Mouse (Mus musculus) heart, embryonic 11.5 days (tissue): Measurements from ENCODE around the gene Nelfe. TPM values are rescaled to one million over a fixed set of nuclear protein-coding genes. Genes with fewer than 3 reads are reported as not detected.
A peak's percentile ranks its signal among the peaks of the same experiment; 100 is the strongest.

Source experiments
- ATAC-seq: fragments of 200-750 bp; cut with Nextera tagmentation; replicated peaks from 2 replicates; pipeline ENCODE4 v1.8.0; 2017; ENCODE audit warnings: moderate library complexity; ENCODE audit not compliant: insufficient number of reproducible peaks, low FRiP score, low TSS enrichment
- H3K27ac ChIP-seq: fragments of 300-500 bp; sonication (generic); 2 replicates; pipeline ENCODE4 v1.5.1; 2014; ENCODE audit warnings: mild to moderate bottlenecking, low read depth, low read length
- H3K27me3 ChIP-seq: fragments of 300-500 bp; sonication (generic); 2 replicates; pipeline ENCODE4 v1.6.1; 2014; ENCODE audit warnings: mild to moderate bottlenecking, low read length, mixed read lengths; ENCODE audit not compliant: control insufficient read depth, insufficient read depth
- H3K36me3 ChIP-seq: fragments of 300-500 bp; sonication (generic); 2 replicates; pipeline ENCODE4 v1.6.1; 2014; ENCODE audit warnings: mild to moderate bottlenecking, low read length, moderate library complexity, mixed read lengths; ENCODE audit not compliant: control insufficient read depth, insufficient read depth
- H3K4me1 ChIP-seq: fragments of 300-500 bp; sonication (generic); 2 replicates; pipeline ENCODE4 v1.6.1; 2014; ENCODE audit warnings: low read length; ENCODE audit not compliant: control insufficient read depth, insufficient read depth
- H3K4me2 ChIP-seq: fragments of 300-500 bp; sonication (generic); 2 replicates; pipeline ENCODE4 v1.6.1; 2014; ENCODE audit warnings: mild to moderate bottlenecking, moderate library complexity
- H3K4me3 ChIP-seq: fragments of 300-500 bp; sonication (generic); 2 replicates; pipeline ENCODE4 v1.5.1; 2014; ENCODE audit warnings: low read depth, low read length
- H3K9ac ChIP-seq: fragments of 300-500 bp; sonication (generic); 2 replicates; pipeline ENCODE4 v1.6.1; 2014; ENCODE audit warnings: mild to moderate bottlenecking, low read depth, low read length, moderate library complexity
- H3K9me3 ChIP-seq: fragments of 300-500 bp; sonication (generic); replicated peaks from 2 replicates; pipeline ENCODE4 v1.6.1; 2016; ENCODE audit warnings: low read length; ENCODE audit not compliant: control insufficient read depth
- WGBS: fragments of 180-500 bp; shearing (Covaris S2); extraction: QIAGEN DNeasy Blood & Tissue Kit; methylation state at CpG from one replicate; pipeline ENCODE4 v1.1.7; 2014; ENCODE audit not compliant: insufficient replicate concordance; 5-methylcytosine and 5-hydroxymethylcytosine counted together
- polyA plus RNA-seq: library from polyadenylated mRNA; unstranded; fragments of >200 nt; fragmentation: Nextera tagmentation; extraction: Ambion mirVana; gene quantifications from 2 replicates; pipeline ENCODE4 v1.2.1, GENCODE M21; 2014

The Nelfe gene
- polyA plus RNA-seq, 1 experiment from 2014 or later = 89.9 TPM

DNA sequence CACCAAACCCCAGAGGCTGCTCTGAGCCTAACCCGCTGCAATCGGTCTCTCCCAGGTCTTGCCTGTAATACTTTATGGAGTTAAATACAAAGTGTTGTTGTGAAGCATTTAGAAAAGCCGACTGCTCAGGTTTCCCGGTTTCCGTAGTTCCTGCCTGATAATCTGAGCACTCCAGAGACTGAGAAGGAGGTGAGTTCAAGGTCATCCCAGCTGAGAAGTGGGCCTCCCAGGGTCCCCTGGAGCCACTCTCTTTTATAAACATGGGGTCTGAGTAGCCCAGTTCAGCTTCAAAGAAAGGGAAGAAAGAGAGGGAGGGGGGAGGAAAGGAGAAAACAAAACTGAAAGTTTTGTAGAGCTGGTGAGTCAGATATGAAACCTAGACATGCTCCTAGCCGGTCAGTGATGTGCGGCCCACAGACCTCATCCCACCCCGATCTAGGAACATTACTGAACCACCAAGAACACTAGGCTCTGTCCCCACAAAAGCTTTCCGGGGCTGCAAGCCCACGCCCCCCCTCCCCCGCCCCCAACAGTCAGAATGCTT is 29.2 kb downstream of the Nelfe start, which contains the start of gene Zbtb12:
Gene Zbtb12, plus strand, starts transcription at position 148 of the 544 bp plus-strand sequence.
- Histone ChIP-seq H3K27me3 (no peaks in the 10 kb centered on the region; the same call in 1 of the 2 replicates), H3K36me3 (no peaks in the 10 kb centered on the region), H3K27ac (no peak within 1 kb of the TSS), H3K4me2 (no peak within 1 kb of the TSS), H3K4me1 (peaks cover 8% of the 10 kb centered on the region; the same call in 1 of the 2 replicates), H3K9ac (peak within 1 kb of the TSS; percentile 39; the same call in 1 of the 2 replicates), H3K9me3 (no peaks in the 10 kb centered on the region), H3K4me3 (no peak within 1 kb of the TSS)
- no peak for ATAC-seq
- 55% methylated on average over 11 of the region's 11 CpGs for WGBS

DNA sequence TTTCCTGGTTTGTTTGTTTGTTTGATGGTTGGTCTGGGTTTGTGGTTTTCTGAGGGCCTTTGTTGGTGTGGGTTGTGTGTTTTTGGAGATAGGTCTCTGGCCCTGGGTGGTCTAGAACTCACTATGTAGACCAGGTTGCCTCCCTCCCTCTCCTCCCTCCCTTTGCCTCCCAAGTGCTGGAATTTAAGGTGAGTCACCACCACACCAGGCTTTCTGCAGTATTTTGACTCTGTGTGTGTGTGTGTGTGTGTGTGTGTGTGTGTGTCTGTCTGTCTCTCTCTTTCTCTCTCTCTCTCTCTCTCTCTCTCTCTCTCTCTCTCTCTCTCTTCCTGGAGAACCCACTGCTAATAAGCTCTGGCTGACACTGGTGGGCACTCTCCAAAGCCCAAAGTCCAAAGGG is 31.0 kb downstream of the Nelfe start:
- no peaks in the 10 kb centered on the region for H3K9me3 ChIP-seq
- H3K27ac ChIP-seq = no peak overlapping the region
- no peaks in the 10 kb centered on the region; the same call in 1 of the 2 replicates for H3K27me3 ChIP-seq
- H3K4me3 ChIP-seq = no peak overlapping the region
- H3K4me2 ChIP-seq = no peak overlapping the region
- H3K9ac ChIP-seq = no peak overlapping the region
- H3K36me3 ChIP-seq = no peaks in the 10 kb centered on the region
- H3K4me1 ChIP-seq = peaks cover 8% of the 10 kb centered on the region; the same call in 1 of the 2 replicates
- no peak for ATAC-seq

DNA sequence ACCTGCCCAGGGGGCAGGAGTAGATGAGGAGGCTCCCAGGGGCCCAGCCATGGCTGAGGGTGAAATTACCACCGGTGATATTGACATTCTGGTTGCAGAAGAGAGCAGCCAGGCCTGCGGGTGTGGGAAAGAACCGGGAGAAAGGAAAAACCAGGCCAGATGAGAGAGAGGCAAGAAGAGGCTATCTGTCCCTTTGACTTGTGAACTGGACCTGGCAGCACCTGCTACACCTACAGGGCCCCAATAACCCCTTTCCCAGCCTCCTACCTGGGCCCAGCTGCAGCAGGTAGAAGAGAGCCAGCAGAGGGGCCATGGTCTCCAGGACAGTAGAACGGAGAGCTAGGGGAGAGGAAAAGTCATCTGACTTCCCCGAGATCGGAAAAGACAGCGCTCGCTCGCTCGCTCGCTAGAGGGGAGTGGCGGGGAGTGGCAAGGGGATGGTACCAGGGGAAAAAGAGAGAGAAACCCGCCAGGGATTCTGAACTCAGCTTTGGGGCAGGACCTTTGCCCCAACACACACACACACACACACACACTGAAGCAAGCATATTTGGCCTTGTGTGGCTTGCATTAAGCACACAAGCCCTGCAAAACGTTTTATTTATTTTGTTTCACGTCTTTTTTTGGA is 31.6 kb downstream of the Nelfe start, which contains the start of gene Gm20547:
Gene Gm20547, minus strand, starts transcription at position 360 of the 628 bp plus-strand sequence.
- H3K9me3 ChIP-seq = no peaks in the 10 kb centered on the region
- H3K27ac ChIP-seq = no peak within 1 kb of the TSS
- 12% methylated on average over 15 of the region's 15 CpGs for WGBS
- ATAC-seq = no peak
- no peaks in the 10 kb centered on the region; the same call in 1 of the 2 replicates for H3K27me3 ChIP-seq
- peak within 1 kb of the TSS; percentile 8; the same call in 1 of the 2 replicates for H3K9ac ChIP-seq
- no peaks in the 10 kb centered on the region for H3K36me3 ChIP-seq
- 0 out of 2 replicates have a peak within 1 kb of the TSS, but pooled peaks have one; percentile 0 for H3K4me3 ChIP-seq
- peak within 1 kb of the TSS; percentile 36 for H3K4me2 ChIP-seq
- peaks cover 8% of the 10 kb centered on the region; the same call in 1 of the 2 replicates for H3K4me1 ChIP-seq

DNA sequence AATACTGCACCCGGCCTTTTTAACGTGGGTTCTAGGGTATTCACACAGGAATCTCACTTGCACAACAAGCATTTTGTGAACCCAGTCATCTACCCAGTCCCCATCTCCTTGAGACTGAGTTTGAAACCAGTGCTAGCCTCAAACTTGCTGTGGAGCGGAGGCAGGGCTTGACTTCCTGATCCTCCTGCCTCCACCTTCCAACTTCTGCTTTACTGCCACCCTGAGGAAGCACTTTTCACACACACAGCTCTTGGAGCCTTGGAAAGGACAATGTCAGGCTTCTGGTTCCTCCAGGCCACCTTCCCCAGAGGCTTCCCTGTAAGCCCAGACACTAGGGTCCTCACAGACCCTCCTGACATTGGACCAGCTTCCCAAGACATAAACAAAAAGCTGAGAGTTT is 33.1 kb downstream of the Nelfe start:
- no peak for ATAC-seq

DNA sequence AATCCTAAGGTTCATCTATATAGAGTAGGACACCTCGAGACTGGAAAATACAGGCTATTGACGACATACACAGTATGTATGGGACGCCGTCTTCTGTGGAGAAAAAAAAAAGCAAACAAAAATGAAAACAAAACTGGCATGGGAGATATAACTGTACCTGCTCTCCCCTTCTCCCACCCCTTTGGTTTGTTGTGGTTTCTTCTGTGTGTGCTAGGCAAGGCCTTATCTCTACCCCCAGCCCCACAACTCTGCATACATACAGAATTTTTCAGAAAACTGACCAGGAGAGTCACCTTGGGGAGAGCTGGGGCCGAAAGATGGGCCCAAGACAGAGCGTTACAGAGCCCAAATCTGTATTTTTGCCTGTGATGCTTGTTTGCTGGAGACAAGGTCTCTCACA is 34.5 kb downstream of the Nelfe start:
- H3K9me3 ChIP-seq = no peaks in the 10 kb centered on the region
- ATAC-seq = no peak
- no peak overlapping the region for H3K9ac ChIP-seq
- no peaks in the 10 kb centered on the region for H3K36me3 ChIP-seq
- H3K27ac ChIP-seq = no peak overlapping the region
- H3K27me3 ChIP-seq = no peaks in the 10 kb centered on the region; the same call in 1 of the 2 replicates
- H3K4me2 ChIP-seq = no peak overlapping the region
- H3K4me1 ChIP-seq = 0 out of 2 replicates have a peak, but pooled peaks cover 4% of the 10 kb centered on the region
- no peak overlapping the region for H3K4me3 ChIP-seq
- 86% methylated on average over 6 of the region's 6 CpGs for WGBS

More for the DNA sequence above, 33.1 kb downstream of the Nelfe start:
- Histone ChIP-seq H3K9me3 (no peaks in the 10 kb centered on the region), H3K4me1 (peaks cover 8% of the 10 kb centered on the region; the same call in 1 of the 2 replicates), H3K4me2 (no peak overlapping the region), H3K36me3 (no peaks in the 10 kb centered on the region), H3K9ac (no peak overlapping the region), H3K4me3 (no peak overlapping the region), H3K27ac (no peak overlapping the region), H3K27me3 (no peaks in the 10 kb centered on the region; the same call in 1 of the 2 replicates)
- 69% methylated on average over 3 of the region's 3 CpGs for WGBS

DNA sequence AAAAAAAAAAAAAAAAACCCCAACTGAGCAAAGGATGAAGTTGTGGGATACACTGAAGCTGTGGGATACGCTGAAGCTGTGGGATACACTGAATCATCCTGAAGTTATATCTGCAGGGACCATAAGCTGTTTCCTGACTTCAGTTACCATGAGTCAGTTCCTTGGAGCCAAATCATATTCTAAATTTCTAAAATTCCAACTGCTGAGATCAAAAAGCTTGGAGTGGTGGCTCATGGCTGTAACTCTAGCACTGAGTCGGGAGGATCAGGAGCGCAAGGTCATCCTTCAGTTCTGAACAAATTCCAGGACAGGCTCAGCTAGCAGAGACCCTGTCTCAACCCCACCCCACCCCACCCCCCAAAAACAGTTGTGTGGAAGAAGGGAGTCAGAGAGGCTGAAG is 35.4 kb downstream of the Nelfe start:
- no peaks in the 10 kb centered on the region; the same call in 1 of the 2 replicates for H3K27me3 ChIP-seq
- H3K9ac ChIP-seq = no peak overlapping the region
- 0 out of 2 replicates have a peak, but pooled peaks cover 4% of the 10 kb centered on the region for H3K4me1 ChIP-seq
- no peak overlapping the region for H3K4me2 ChIP-seq
- no peak overlapping the region for H3K27ac ChIP-seq
- H3K4me3 ChIP-seq = no peak overlapping the region
- WGBS = 69% methylated on average over 3 of the region's 3 CpGs
- ATAC-seq = no peak
- H3K36me3 ChIP-seq = no peaks in the 10 kb centered on the region
- no peaks in the 10 kb centered on the region for H3K9me3 ChIP-seq

DNA sequence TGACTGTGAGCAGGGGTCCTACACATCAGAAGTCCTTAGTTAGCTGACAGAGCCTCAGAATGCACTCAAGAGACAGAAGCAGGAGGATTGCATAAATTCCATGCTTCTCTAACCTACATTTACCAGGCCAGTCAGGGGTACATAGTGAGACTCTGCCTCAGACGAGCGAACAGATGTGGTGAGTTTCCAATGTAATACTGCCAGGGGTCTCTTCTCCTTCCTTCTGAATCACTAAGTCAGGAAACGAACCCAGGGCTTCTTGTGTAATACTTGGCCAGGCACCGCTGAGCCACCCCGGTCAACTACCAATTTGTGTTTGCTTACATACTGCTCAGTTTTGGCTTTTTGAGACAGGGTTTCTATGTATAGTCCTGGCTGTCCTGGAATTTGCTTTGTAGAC is 37.8 kb downstream of the Nelfe start:
- Histone ChIP-seq H3K4me2 (no peak overlapping the region), H3K36me3 (no peaks in the 10 kb centered on the region), H3K27ac (no peak overlapping the region), H3K9ac (no peak overlapping the region), H3K4me3 (no peak overlapping the region), H3K27me3 (no peaks in the 10 kb centered on the region), H3K9me3 (no peaks in the 10 kb centered on the region), H3K4me1 (0 out of 2 replicates have a peak, but pooled peaks cover 4% of the 10 kb centered on the region)
- ATAC-seq = no peak
- 77% methylated on average over 5 of the region's 5 CpGs for WGBS

DNA sequence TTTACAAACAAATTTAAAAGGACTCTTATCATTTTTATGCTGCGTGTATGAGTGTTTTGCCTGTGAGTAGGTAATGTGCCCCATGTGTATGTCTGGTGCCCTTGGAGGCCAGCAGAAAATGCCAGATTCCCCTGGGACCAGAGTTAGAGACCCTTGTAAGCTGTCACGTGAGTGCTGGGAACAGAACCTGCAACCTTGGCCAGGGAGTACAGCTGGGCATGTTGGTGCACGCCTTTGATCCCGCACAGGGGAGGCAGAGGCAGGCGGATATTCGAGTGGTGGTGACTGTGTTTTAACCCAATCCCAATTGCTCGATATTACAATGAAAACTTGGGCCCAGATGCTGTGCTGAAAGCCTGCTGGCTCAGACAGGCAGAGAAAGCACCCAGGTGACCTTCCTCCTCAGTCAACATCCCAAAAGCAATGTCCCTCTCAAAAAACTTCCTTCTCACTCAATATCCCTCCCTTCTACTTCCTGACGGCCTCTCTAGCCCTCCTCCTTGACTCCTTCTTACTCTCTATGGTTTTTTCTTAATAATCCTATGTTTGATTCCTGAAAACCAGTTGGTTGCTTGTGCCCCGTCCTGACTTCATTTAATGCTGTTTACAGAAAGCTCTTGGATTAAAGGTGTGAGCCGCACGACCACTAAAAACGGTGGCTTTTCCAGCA is 40.0 kb downstream of the Nelfe start:
- Histone ChIP-seq H3K9ac (no peak overlapping the region), H3K4me2 (no peak overlapping the region), H3K4me3 (no peak overlapping the region), H3K9me3 (no peaks in the 10 kb centered on the region), H3K27me3 (no peaks in the 10 kb centered on the region), H3K36me3 (no peaks in the 10 kb centered on the region), H3K27ac (no peak overlapping the region), H3K4me1 (peaks cover 10% of the 10 kb centered on the region)
- no peak for ATAC-seq
- WGBS = 83% methylated on average over 12 of the region's 12 CpGs
